Mouse (Mus musculus) forebrain, embryonic 15.5 days (tissue): ENCODE measurements around the gene M6pr. TPM values are rescaled to one million over a fixed set of nuclear protein-coding genes. Genes with fewer than 3 reads are reported as not detected.

Experiments used
- ATAC-seq: fragments of 200-750 bp; cut with Nextera tagmentation; replicated peaks from 2 replicates; pipeline ENCODE4 v1.8.0; 2017; ENCODE audit warnings: mild to moderate bottlenecking, moderate TSS enrichment, moderate library complexity
- H3K27ac ChIP-seq: fragments of 300-500 bp; sonication (generic); replicated peaks from 2 replicates; pipeline ENCODE4 v1.5.1; 2015; ENCODE audit warnings: mild to moderate bottlenecking, inconsistent platforms
- H3K27me3 ChIP-seq: fragments of 300-500 bp; sonication (generic); 2 replicates; pipeline ENCODE4 v1.6.1; 2015; ENCODE audit warnings: inconsistent platforms
- H3K36me3 ChIP-seq: fragments of 300-500 bp; sonication (generic); 2 replicates; pipeline ENCODE4 v1.6.1; 2015; ENCODE audit warnings: mild to moderate bottlenecking, inconsistent platforms
- H3K4me1 ChIP-seq: fragments of 300-500 bp; sonication (generic); 2 replicates; pipeline ENCODE4 v1.6.1; 2015; ENCODE audit warnings: inconsistent platforms
- H3K4me2 ChIP-seq: fragments of 300-500 bp; sonication (generic); replicated peaks from 2 replicates; pipeline ENCODE4 v1.6.1; 2015; ENCODE audit warnings: mild to moderate bottlenecking, inconsistent platforms
- H3K4me3 ChIP-seq: fragments of 300-500 bp; sonication (generic); 2 replicates; pipeline ENCODE4 v1.5.1; 2015; ENCODE audit warnings: mild to moderate bottlenecking, inconsistent platforms
- H3K9ac ChIP-seq: fragments of 300-500 bp; sonication (generic); replicated peaks from 2 replicates; pipeline ENCODE4 v1.6.1; 2015; ENCODE audit warnings: mild to moderate bottlenecking, inconsistent platforms
- H3K9me3 ChIP-seq: fragments of 300-500 bp; sonication (generic); 2 replicates; pipeline ENCODE4 v1.6.1; 2016; ENCODE audit warnings: inconsistent platforms
- WGBS: fragments of 180-500 bp; shearing (Covaris S2); methylation state at CpG from one replicate; pipeline ENCODE4 v1.1.7; 2015; ENCODE audit warnings: mixed read lengths; 5-methylcytosine and 5-hydroxymethylcytosine counted together
- polyA plus RNA-seq: library from polyadenylated mRNA; unstranded; fragments of >200 nt; fragmentation: Nextera tagmentation; extraction: Ambion mirVana; gene quantifications from 2 replicates; pipeline ENCODE4 v1.2.1, GENCODE M21; 2015

Gene M6pr
- polyA plus RNA-seq = 55.1 and 55.8 TPM in 2 replicates

DNA sequence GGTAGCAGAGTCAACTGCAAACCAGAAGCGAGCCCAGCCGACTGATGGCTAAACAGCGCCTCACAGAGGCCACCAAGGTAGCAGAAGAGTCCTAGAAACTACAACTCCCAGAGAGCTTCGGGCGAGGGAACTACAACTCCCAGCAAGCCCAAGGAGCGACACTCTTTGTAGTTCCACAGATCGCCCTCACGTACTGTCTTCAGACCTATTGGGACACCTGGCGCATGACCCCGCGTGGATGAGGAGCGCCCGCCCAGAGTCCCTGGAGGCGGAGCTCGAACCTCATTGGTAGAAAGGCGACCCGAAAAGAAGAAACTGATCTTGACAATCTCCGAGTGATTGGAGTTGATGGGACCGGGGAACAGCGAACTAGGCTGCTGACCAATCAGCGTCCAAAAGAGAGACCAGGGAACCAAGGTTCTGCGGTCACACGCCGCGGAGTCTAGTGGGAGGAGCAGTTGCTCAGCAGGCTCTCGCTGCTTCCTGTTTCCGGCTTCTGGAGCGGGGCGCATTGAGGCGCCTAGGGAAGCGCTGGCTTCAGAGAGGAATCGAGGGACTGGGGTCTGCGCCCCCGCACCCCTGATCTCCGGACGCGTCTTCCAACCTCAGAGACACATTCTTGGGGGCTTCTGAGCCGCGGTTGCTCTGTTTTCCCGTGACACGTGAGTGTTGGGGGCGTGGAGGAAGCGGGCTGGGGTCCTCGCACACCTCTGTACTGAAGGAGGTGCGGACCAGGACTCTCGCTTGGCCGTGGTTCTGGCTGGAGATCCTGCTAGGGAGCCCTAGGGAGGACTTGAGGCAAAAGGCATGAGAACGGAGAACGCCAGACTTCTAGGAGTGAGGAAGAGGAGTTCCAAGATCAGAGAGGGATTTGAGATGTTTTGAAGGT, at the start of gene M6pr:
Gene M6pr, plus strand, starts transcription at position 216 of the 889 bp plus-strand sequence.
- Histone ChIP-seq H3K9me3 (no peaks in the 10 kb centered on the region), H3K4me3 (peak within 1 kb of the TSS; percentile 74), H3K27ac (peak within 1 kb of the TSS; percentile 71), H3K36me3 (peaks cover 16% of the 10 kb centered on the region), H3K4me1 (peaks cover 26% of the 10 kb centered on the region), H3K4me2 (peak within 1 kb of the TSS; percentile 73), H3K27me3 (no peaks in the 10 kb centered on the region), H3K9ac (peak within 1 kb of the TSS; percentile 78)
- WGBS = under 1% methylated on average over 49 of the region's 49 CpGs
- ATAC-seq = peak; percentile 99

GRCm38 (mm10) chr6:122262543-122262942, 46.0 kb upstream of the M6pr start:
- Histone ChIP-seq H3K9me3 (no peaks in the 10 kb centered on the region), H3K4me1 (0 out of 2 replicates have a peak, but pooled peaks cover under 1% of the 10 kb centered on the region), H3K36me3 (no peaks in the 10 kb centered on the region), H3K9ac (no peak overlapping the region), H3K27ac (no peak overlapping the region), H3K27me3 (0 out of 2 replicates have a peak, but pooled peaks cover 3% of the 10 kb centered on the region), H3K4me3 (no peak overlapping the region), H3K4me2 (no peak overlapping the region)
- 89% methylated on average over 8 of the region's 8 CpGs for WGBS
- ATAC-seq = no peak

- WGBS = 17% methylated on average over 3 of the region's 3 CpGs
- H3K4me1 ChIP-seq = peaks cover 19% of the 10 kb centered on the region
- H3K4me2 ChIP-seq = no peak overlapping the region
- peak; percentile 87 for ATAC-seq
- peak overlapping the region; percentile 73 for H3K27ac ChIP-seq
- no peak overlapping the region for H3K4me3 ChIP-seq
- no peaks in the 10 kb centered on the region for H3K36me3 ChIP-seq
- no peaks in the 10 kb centered on the region for H3K9me3 ChIP-seq
- no peak overlapping the region for H3K9ac ChIP-seq
- H3K27me3 ChIP-seq = no peaks in the 10 kb centered on the region
Measured at GRCm38 (mm10) chr6:122268561-122268960, 40.0 kb upstream of the M6pr start.

- Histone ChIP-seq H3K4me2 (no peak overlapping the region), H3K4me3 (no peak overlapping the region), H3K27ac (peak overlapping the region; percentile 73), H3K36me3 (no peaks in the 10 kb centered on the region), H3K9ac (no peak overlapping the region), H3K27me3 (no peaks in the 10 kb centered on the region), H3K9me3 (no peaks in the 10 kb centered on the region), H3K4me1 (peaks cover 19% of the 10 kb centered on the region)
- ATAC-seq = peak; percentile 45; the same call in 1 of the 2 replicates
- WGBS = 79% methylated on average over 4 of the region's 4 CpGs
Measured at GRCm38 (mm10) chr6:122269170-122269569, 39.4 kb upstream of the M6pr start.

GRCm38 (mm10) chr6:122270152-122270551, 38.4 kb upstream of the M6pr start:
- no peaks in the 10 kb centered on the region for H3K27me3 ChIP-seq
- H3K4me1 ChIP-seq = peaks cover 19% of the 10 kb centered on the region
- no peaks in the 10 kb centered on the region for H3K9me3 ChIP-seq
- H3K4me2 ChIP-seq = no peak overlapping the region
- H3K36me3 ChIP-seq = no peaks in the 10 kb centered on the region
- no peak overlapping the region for H3K4me3 ChIP-seq
- no peak overlapping the region for H3K9ac ChIP-seq
- ATAC-seq = no peak
- 79% methylated on average over 11 of the region's 11 CpGs for WGBS
- H3K27ac ChIP-seq = no peak overlapping the region

DNA sequence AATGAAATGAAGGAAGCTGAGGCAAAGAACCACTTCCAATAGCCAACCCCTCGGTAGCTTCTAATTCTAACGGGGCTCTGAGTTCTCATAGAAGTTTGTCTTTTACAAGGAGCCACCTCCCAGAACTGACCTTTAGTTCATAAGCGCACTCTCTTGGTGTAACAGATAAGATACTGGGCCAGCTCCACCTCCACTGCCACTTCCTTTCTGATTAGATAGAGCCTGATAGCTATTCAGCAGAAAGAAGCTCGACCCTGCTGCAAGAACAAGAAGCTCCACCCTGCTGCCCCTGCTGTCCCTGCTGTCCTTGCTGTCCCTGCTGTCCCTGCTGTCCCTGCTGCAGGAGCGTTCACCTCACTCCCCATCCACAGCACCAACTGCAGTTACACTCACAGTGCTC, 34.0 kb upstream of the M6pr start:
- Histone ChIP-seq H3K4me1 (no peaks in the 10 kb centered on the region), H3K9me3 (no peaks in the 10 kb centered on the region), H3K4me3 (no peak overlapping the region), H3K9ac (no peak overlapping the region), H3K27ac (no peak overlapping the region), H3K4me2 (no peak overlapping the region), H3K36me3 (no peaks in the 10 kb centered on the region), H3K27me3 (no peaks in the 10 kb centered on the region)
- WGBS = 72% methylated on average over 5 of the region's 5 CpGs
- ATAC-seq = no peak

GRCm38 (mm10) chr6:122276565-122276964, 32.0 kb upstream of the M6pr start:
- no peak overlapping the region for H3K27ac ChIP-seq
- H3K4me1 ChIP-seq = no peaks in the 10 kb centered on the region
- H3K4me3 ChIP-seq = no peak overlapping the region
- no peaks in the 10 kb centered on the region for H3K9me3 ChIP-seq
- no peak overlapping the region for H3K9ac ChIP-seq
- H3K4me2 ChIP-seq = no peak overlapping the region
- no peak for ATAC-seq
- H3K27me3 ChIP-seq = no peaks in the 10 kb centered on the region
- no peaks in the 10 kb centered on the region for H3K36me3 ChIP-seq
- WGBS = 87% methylated on average over 7 of the region's 7 CpGs

DNA sequence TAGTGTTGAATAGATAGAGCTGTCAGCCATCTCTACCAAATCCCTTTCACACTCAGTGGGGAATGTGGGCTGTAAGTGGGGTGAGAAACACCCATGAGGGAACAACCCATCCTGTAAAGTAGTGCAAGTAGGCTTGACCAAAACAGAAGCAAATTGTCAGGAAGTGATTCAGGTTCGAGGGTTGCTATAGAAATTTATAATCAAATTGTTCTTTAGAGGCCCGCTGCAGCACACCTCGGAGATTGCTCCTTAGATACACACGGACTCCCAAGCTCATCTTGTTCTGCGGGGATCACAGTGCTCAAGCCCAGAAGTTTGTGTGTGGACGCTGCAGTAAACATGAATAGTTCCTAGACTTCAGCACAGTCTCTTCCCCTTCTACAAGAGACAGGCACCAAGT, 25.7 kb upstream of the M6pr start, which contains the start of gene Klrg1:
Gene Klrg1, minus strand, starts transcription at position 101 of the 400 bp plus-strand sequence.
- no peak for ATAC-seq
- H3K4me3 ChIP-seq = no peak within 1 kb of the TSS

GRCm38 (mm10) chr6:122283429-122283828, 25.1 kb upstream of the M6pr start:
- ATAC-seq = no peak
- Histone ChIP-seq H3K36me3 (no peaks in the 10 kb centered on the region), H3K9me3 (no peaks in the 10 kb centered on the region), H3K27ac (no peak overlapping the region), H3K4me1 (no peaks in the 10 kb centered on the region), H3K27me3 (no peaks in the 10 kb centered on the region), H3K4me2 (no peak overlapping the region), H3K9ac (no peak overlapping the region), H3K4me3 (no peak overlapping the region)
- WGBS = 89% methylated on average over 2 of the region's 2 CpGs

More for the DNA sequence above, 25.7 kb upstream of the M6pr start, which contains the start of gene Klrg1:
- H3K27me3 ChIP-seq = no peaks in the 10 kb centered on the region
- H3K9ac ChIP-seq = no peak within 1 kb of the TSS
- WGBS = 87% methylated on average over 6 of the region's 6 CpGs
- H3K4me2 ChIP-seq = no peak within 1 kb of the TSS
- no peaks in the 10 kb centered on the region for H3K36me3 ChIP-seq
- no peaks in the 10 kb centered on the region for H3K4me1 ChIP-seq
- H3K27ac ChIP-seq = no peak within 1 kb of the TSS
- no peaks in the 10 kb centered on the region for H3K9me3 ChIP-seq

GRCm38 (mm10) chr6:122284304-122284703, 24.2 kb upstream of the M6pr start:
- H3K4me1 ChIP-seq = no peaks in the 10 kb centered on the region
- no peak overlapping the region for H3K9ac ChIP-seq
- 86% methylated on average over 4 of the region's 4 CpGs for WGBS
- no peak for ATAC-seq
- H3K4me3 ChIP-seq = no peak overlapping the region
- H3K9me3 ChIP-seq = no peaks in the 10 kb centered on the region
- H3K36me3 ChIP-seq = no peaks in the 10 kb centered on the region
- H3K27me3 ChIP-seq = no peaks in the 10 kb centered on the region
- no peak overlapping the region for H3K27ac ChIP-seq
- H3K4me2 ChIP-seq = no peak overlapping the region

- no peak for ATAC-seq
- Histone ChIP-seq H3K4me3 (no peak overlapping the region), H3K4me2 (no peak overlapping the region), H3K9ac (no peak overlapping the region), H3K36me3 (no peaks in the 10 kb centered on the region), H3K27me3 (no peaks in the 10 kb centered on the region), H3K27ac (no peak overlapping the region), H3K9me3 (no peaks in the 10 kb centered on the region), H3K4me1 (no peaks in the 10 kb centered on the region)
- WGBS = 92% methylated on average over 1 of the region's 1 CpGs
Measured at GRCm38 (mm10) chr6:122284823-122285222, 23.7 kb upstream of the M6pr start.

GRCm38 (mm10) chr6:122288263-122288662, 20.3 kb upstream of the M6pr start:
- no peaks in the 10 kb centered on the region for H3K9me3 ChIP-seq
- H3K9ac ChIP-seq = no peak overlapping the region
- H3K27me3 ChIP-seq = no peaks in the 10 kb centered on the region
- no peak overlapping the region for H3K27ac ChIP-seq
- no peak overlapping the region for H3K4me2 ChIP-seq
- no peak for ATAC-seq
- no peaks in the 10 kb centered on the region for H3K4me1 ChIP-seq
- 53% methylated on average over 1 of the region's 1 CpGs for whole genome bisulfite sequencing
- no peaks in the 10 kb centered on the region for H3K36me3 ChIP-seq
- H3K4me3 ChIP-seq = no peak overlapping the region
